Mouse (Mus musculus): ENCODE measurements around the gene Eif3j1.
"Not testable (repeated sequence)": the region's sequence is repeated elsewhere in the genome, so short reads cannot be mapped to it uniquely, and the experiment has no call there.

Gene Eif3j1

DNA sequence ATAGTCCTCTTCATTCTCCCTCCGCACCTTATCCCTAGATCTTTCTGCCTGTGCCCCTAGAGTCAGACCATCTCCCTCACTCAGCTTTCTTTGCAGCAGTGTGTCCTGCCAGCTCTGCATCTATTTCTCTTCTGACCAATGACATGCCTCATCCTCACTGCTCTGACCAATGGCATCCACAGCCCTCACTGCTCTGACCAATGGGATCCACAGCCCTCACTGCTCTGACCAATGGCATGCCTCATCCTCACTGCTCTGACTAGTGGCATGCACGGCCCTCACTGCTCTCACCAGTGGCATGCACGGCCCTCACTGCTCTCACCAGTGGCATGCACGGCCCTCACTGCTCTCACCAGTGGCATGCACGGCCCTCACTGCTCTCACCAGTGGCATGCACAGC, 69.3 kb downstream of the Eif3j1 start:
- not testable (repeated sequence) for DNase-seq (ENCODE audit: low spot score in 2 of 2)

DNA sequence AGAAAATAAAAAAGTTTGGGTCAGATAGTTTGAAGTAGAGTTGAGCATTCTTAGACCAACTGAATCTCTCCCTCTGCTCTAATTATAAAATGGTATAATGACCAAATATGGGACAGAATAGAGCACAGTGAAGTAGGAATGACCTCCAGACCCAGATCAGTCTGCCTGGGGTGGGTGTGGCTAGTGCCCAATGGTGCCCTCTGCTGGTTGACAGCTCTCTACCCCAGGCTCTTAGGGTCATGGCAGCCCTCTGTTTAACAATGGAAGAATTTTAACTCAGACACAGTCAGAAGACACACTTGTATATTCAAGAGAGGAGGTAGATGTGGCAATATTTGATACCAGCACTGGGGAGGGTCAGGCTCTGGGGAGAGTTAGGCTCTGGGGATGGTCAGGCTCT, 73.7 kb downstream of the Eif3j1 start:
- peak; percentile 12 to 31 for DNase-seq (ENCODE audit: low spot score in 2 of 2)

Data from spleen, postnatal 36 days (tissue).